Mouse (Mus musculus) heart, embryonic 16.5 days (tissue): ENCODE measurements around the gene Rpl5. TPM values are rescaled to one million over a fixed set of nuclear protein-coding genes. Genes with fewer than 3 reads are reported as not detected.
A peak's percentile ranks its signal among the peaks of the same experiment; 100 is the strongest.

Experiments used
- ATAC-seq: fragments of 200-750 bp; cut with Nextera tagmentation; replicated peaks from 2 replicates; pipeline ENCODE4 v1.8.0; 2017; ENCODE audit warnings: moderate number of reproducible peaks; ENCODE audit not compliant: insufficient read depth, low FRiP score; ENCODE audit errors: extremely low read depth
- H3K27ac ChIP-seq: fragments of 300-500 bp; sonication (generic); 2 replicates; pipeline ENCODE4 v1.5.1; 2014; ENCODE audit warnings: mild to moderate bottlenecking, low read length, control low read depth, moderate library complexity
- H3K27me3 ChIP-seq: fragments of 300-500 bp; sonication (generic); 2 replicates; pipeline ENCODE4 v1.6.1; 2014; ENCODE audit warnings: low read length, mixed read lengths; ENCODE audit not compliant: control insufficient read depth, insufficient read depth
- H3K36me3 ChIP-seq: fragments of 300-500 bp; sonication (generic); 2 replicates; pipeline ENCODE4 v1.6.1; 2014; ENCODE audit not compliant: control insufficient read depth, insufficient read depth
- H3K4me1 ChIP-seq: fragments of 300-500 bp; sonication (generic); 2 replicates; pipeline ENCODE4 v1.6.1; 2014; ENCODE audit warnings: low read length, mixed read lengths; ENCODE audit not compliant: control insufficient read depth, insufficient read depth
- H3K4me2 ChIP-seq: fragments of 300-500 bp; sonication (generic); 2 replicates; pipeline ENCODE4 v1.6.1; 2014; ENCODE audit warnings: low read depth, mild to moderate bottlenecking, control low read depth, low read length
- H3K4me3 ChIP-seq: fragments of 300-500 bp; sonication (generic); 2 replicates; pipeline ENCODE4 v1.5.1; 2014; ENCODE audit warnings: mild to moderate bottlenecking, control low read depth, low read length
- H3K9ac ChIP-seq: fragments of 300-500 bp; sonication (generic); 2 replicates; pipeline ENCODE4 v1.6.1; 2014; ENCODE audit warnings: low read length, control low read depth
- H3K9me3 ChIP-seq: fragments of 300-500 bp; sonication (generic); replicated peaks from 2 replicates; pipeline ENCODE4 v1.6.1; 2016; ENCODE audit warnings: low read length; ENCODE audit not compliant: control insufficient read depth
- WGBS: fragments of 180-500 bp; shearing (Covaris S2); extraction: QIAGEN DNeasy Blood & Tissue Kit; methylation state at CpG from one replicate; pipeline ENCODE4 v1.1.7; 2014; 5-methylcytosine and 5-hydroxymethylcytosine counted together
- polyA plus RNA-seq: library from polyadenylated mRNA; unstranded; fragments of >200 nt; fragmentation: Nextera tagmentation; extraction: Ambion mirVana; gene quantifications from 2 replicates; pipeline ENCODE4 v1.2.1, GENCODE M21; 2015

The Rpl5 gene
- polyA plus RNA-seq, 1 experiment from 2014 or later: 46.6 TPM

DNA sequence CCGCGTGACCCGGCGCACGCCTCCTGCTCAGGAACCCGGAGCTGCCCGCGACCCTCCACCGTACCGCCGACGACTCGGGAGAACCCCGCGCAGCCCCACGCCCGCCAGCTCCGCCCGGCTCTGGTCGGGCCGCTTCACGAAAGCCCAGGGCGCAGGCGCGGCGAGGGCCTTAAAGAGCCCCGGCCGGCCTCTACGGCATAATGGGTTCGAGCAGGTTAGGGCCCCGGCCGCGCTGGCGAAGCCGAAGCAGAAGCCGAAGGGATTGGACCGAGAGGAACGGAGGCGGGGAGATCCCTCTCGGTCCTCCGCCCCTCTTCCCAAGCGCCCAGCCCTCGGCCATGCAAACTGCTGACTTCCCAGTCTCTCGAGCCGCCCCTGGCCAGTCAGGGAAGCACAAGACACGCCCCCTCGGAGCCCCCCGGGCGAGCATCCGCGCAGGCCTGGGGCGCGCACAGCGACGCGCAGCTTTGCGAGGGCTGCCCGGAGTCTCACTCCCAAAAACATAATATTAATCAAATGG, 31.3 kb upstream of the Rpl5 start:
- Histone ChIP-seq H3K36me3 (no peaks in the 10 kb centered on the region), H3K9me3 (no peaks in the 10 kb centered on the region), H3K9ac (peak overlapping the region; percentile 98), H3K27ac (peak overlapping the region; percentile 99), H3K4me2 (peak overlapping the region; percentile 56), H3K27me3 (no peaks in the 10 kb centered on the region), H3K4me1 (peaks cover 33% of the 10 kb centered on the region), H3K4me3 (peak overlapping the region; percentile 92)
- peak; percentile 98 for ATAC-seq
- under 1% methylated on average over 58 of the region's 58 CpGs for WGBS

DNA sequence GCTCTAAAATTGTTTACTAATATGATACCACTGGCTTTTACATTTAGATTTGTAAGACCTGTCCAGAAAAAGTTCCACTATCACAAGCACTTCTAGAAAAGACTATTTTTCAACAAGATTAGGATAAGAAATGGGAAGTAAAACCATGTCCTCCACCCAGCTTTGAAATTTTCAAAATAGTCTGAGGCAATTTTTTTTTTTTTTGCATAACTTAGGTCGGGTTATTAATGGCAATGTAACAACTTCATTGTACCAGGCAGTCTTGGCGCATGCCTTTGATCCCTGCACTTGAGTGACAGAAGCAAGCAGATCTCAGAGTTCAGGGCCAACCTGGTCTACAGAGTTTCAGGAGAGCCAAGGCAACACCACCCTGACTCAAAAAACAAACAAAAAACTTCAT, 30.6 kb upstream of the Rpl5 start:
- Histone ChIP-seq H3K9me3 (no peaks in the 10 kb centered on the region), H3K4me2 (no peak overlapping the region), H3K4me1 (peaks cover 35% of the 10 kb centered on the region), H3K9ac (no peak overlapping the region), H3K27ac (no peak overlapping the region), H3K4me3 (no peak overlapping the region), H3K27me3 (no peaks in the 10 kb centered on the region), H3K36me3 (no peaks in the 10 kb centered on the region)
- ATAC-seq: no peak
- WGBS: 48% methylated on average over 2 of the region's 2 CpGs

DNA sequence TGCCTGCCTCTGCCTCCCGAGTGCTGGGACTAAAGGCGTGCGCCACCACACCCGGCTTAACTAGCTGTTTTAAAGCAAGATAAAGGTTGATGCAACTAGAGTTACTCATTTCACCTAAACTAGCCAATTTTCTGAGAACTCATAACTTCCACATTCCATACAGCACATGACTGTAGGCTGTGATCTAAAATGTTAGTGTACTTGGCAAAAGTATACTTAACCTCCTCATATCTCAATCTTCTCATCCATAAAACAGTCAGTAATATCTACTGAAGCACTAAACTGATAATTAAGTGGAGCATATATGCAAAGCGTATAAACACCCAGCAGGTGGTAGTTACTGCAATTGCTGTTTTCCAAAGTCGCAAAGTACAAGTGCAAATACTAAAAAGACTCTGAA, 27.0 kb upstream of the Rpl5 start:
- ATAC-seq: no peak
- Histone ChIP-seq H3K36me3 (no peaks in the 10 kb centered on the region), H3K4me2 (0 out of 2 replicates have a peak overlapping the region, but pooled peaks have one; percentile 19), H3K9ac (no peak overlapping the region; the same call in 1 of the 2 replicates), H3K27me3 (no peaks in the 10 kb centered on the region), H3K27ac (peak overlapping the region; percentile 94), H3K4me1 (peaks cover 27% of the 10 kb centered on the region), H3K4me3 (no peak overlapping the region), H3K9me3 (no peaks in the 10 kb centered on the region)
- WGBS: 84% methylated on average over 6 of the region's 6 CpGs

DNA sequence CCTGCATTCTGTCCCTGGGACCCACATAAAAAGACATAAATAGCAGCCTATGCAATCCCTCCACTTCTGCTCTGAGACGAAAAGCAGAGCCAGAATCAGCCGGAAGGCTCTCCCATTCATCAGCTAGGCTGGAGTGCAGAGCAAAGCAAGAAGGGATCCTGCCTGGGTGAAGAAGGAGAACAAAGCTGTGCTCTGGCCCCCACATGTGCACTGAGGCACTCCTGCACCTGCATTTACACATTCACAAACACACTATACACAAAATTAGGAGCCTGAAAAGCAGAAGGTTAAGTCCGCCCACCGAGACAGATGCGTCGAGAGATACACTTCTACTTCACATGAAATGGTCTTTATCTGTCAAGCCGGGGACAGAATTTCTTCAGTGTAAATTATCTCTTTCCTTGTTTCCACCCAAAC, 26.4 kb upstream of the Rpl5 start:
- Histone ChIP-seq H3K4me2 (peak overlapping the region; percentile 57), H3K9me3 (no peaks in the 10 kb centered on the region), H3K27ac (peak overlapping the region; percentile 94), H3K4me1 (peaks cover 27% of the 10 kb centered on the region), H3K27me3 (no peaks in the 10 kb centered on the region), H3K36me3 (no peaks in the 10 kb centered on the region), H3K9ac (peak overlapping the region; percentile 55), H3K4me3 (peak overlapping the region; percentile 8)
- 30% methylated on average over 7 of the region's 7 CpGs for WGBS
- peak; percentile 37 for ATAC-seq

GRCm38 (mm10) chr5:107874561-107875260, 25.6 kb upstream of the Rpl5 start, which contains the start of gene Evi5:
Gene Evi5 (minus strand): TSS chr5:107875107.
- Histone ChIP-seq H3K27ac (peak within 1 kb of the TSS; percentile 94), H3K9ac (peak within 1 kb of the TSS; percentile 55), H3K4me2 (peak within 1 kb of the TSS; percentile 57), H3K36me3 (no peaks in the 10 kb centered on the region), H3K4me1 (peaks cover 27% of the 10 kb centered on the region), H3K27me3 (no peaks in the 10 kb centered on the region), H3K9me3 (no peaks in the 10 kb centered on the region), H3K4me3 (peak within 1 kb of the TSS; percentile 8)
- no peak; the same call in 1 of the 2 replicates for ATAC-seq
- WGBS: 30% methylated on average over 4 of the region's 4 CpGs

DNA sequence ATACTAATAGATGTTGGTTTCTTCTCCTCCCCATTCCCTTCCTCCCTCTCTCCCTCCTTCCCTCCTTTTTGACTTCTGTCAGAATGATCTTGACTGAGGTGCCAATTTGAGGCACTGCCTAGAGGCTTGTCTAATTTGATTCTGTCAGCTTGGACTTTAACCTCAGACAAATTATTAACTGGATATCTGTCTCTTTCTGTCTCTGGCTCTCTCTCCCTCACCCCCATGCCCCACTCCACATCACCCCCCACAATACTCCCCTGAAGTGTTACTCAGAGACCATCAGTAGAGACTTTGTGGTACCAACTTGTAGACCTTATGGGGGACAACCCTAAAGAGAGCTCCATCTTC, 25.1 kb upstream of the Rpl5 start:
- Histone ChIP-seq H3K27ac (peak overlapping the region; percentile 94), H3K9ac (peak overlapping the region; percentile 46; the same call in 1 of the 2 replicates)

DNA sequence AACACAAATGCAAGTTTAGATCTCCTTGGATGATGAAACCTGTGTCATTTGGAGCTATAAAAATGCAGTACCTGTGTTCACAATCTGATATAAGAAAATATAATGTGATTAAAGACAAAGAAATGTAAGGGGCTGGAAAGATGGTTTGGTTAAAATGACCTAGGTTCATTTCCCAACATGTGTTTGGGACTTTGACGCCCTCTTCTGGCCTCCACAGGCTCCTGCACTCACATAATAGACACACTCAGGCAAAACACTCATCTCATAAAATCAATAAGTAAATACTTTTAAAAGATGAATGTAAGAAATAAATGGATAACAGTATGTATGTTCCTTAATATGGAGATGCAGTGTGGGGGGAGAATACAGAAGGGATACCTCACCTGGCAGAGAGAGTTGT, 23.2 kb upstream of the Rpl5 start:
- H3K4me3 ChIP-seq: no peak overlapping the region
- H3K36me3 ChIP-seq: no peaks in the 10 kb centered on the region
- no peak overlapping the region for H3K9ac ChIP-seq
- no peak overlapping the region for H3K27ac ChIP-seq
- no peaks in the 10 kb centered on the region for H3K9me3 ChIP-seq
- WGBS: 84% methylated on average over 1 of the region's 1 CpGs
- no peak for ATAC-seq
- H3K4me2 ChIP-seq: no peak overlapping the region
- H3K4me1 ChIP-seq: peaks cover 26% of the 10 kb centered on the region
- no peaks in the 10 kb centered on the region for H3K27me3 ChIP-seq

More for the DNA sequence above, 25.1 kb upstream of the Rpl5 start:
- Histone ChIP-seq H3K4me3 (no peak overlapping the region), H3K4me2 (peak overlapping the region; percentile 57), H3K27me3 (no peaks in the 10 kb centered on the region), H3K9me3 (no peaks in the 10 kb centered on the region), H3K4me1 (peaks cover 27% of the 10 kb centered on the region), H3K36me3 (no peaks in the 10 kb centered on the region)
- ATAC-seq: no peak

- H3K4me1 ChIP-seq: peaks cover 2% of the 10 kb centered on the region; the same call in 1 of the 2 replicates
- no peak for ATAC-seq
These were observed 19.6 kb upstream of the Rpl5 start for GRCm38 (mm10) chr5:107880710-107881109.

More at GRCm38 (mm10) chr5:107880710-107881109, 19.6 kb upstream of the Rpl5 start:
- Histone ChIP-seq H3K27ac (no peak overlapping the region), H3K9ac (no peak overlapping the region), H3K36me3 (no peaks in the 10 kb centered on the region), H3K27me3 (no peaks in the 10 kb centered on the region), H3K4me2 (no peak overlapping the region), H3K9me3 (no peaks in the 10 kb centered on the region), H3K4me3 (no peak overlapping the region)
- WGBS: 65% methylated on average over 5 of the region's 5 CpGs
